ENCODE assay signal across 16 mouse cellular contexts in genomic region chr11:76324207-76324606, GRCm38 (mm10).
A peak's percentile ranks its signal among the peaks of the same experiment; 100 is the strongest.
DNase-seq lines count a peak whose midpoint lies in the region; ATAC-seq and TF ChIP-seq lines count a peak whose summit lies in the region.
"Had no signal": no experiment of that assay in that cellular context is flagged by ENCODE, and none has a peak within 500 bp of the region (broad histone marks: within the 10 kb centered on the region; RNA-seq: fewer than 3 reads in every experiment).

No protein-coding gene starts in this region.

- peak overlapping the region; percentile 52; the same call in 1 of the 2 replicates for H3K27ac ChIP-seq in hindbrain, embryonic 12.5 days
- H3K27ac ChIP-seq in hindbrain, embryonic 16.5 days (ENCODE audit: low read depth, low read length): no peak overlapping the region
- H3K27ac ChIP-seq in embryonic facial prominence, embryonic 12.5 days: peak overlapping the region; percentile 24
- H3K27ac ChIP-seq in limb, embryonic 11.5 days (replicated peaks; ENCODE audit: low read depth, low read length): peak overlapping the region; percentile 79
- H3K27ac ChIP-seq: heart, adult 2 months; midbrain, embryonic 15.5 days had no signal

- no peaks in the 10 kb centered on the region for H3K9me3 ChIP-seq in hindbrain, embryonic 12.5 days (replicated peaks)
- H3K9me3 ChIP-seq in hindbrain, embryonic 16.5 days (ENCODE audit: control insufficient read depth, low read length): no peaks in the 10 kb centered on the region
- H3K9me3 ChIP-seq in embryonic facial prominence, embryonic 12.5 days: no peaks in the 10 kb centered on the region
- H3K9me3 ChIP-seq in limb, embryonic 11.5 days (ENCODE audit: control insufficient read depth, low read length): no peaks in the 10 kb centered on the region; the same call in 1 of the 2 replicates
- H3K9me3 ChIP-seq: G1E; midbrain, embryonic 15.5 days had no signal

- DNase-seq in brain, embryonic 14.5 days (ENCODE audit: low read depth): peak; percentile 38
- peak; percentile 64 for DNase-seq in limb, embryonic 11.5 days (ENCODE audit: low spot score)
- no peak for DNase-seq in ovary, adult 18-20 months (ENCODE audit: low spot score)
- no peak for DNase-seq in lung, postnatal 36 days
- DNase-seq in heart, postnatal 25 days (ENCODE audit: low spot score): no peak
- DNase-seq: cerebellum, adult 11-12 months; heart, adult 2 months; heart, postnatal 14 days; liver; thymus, postnatal 14 days had no signal

- peaks cover 55% of the 10 kb centered on the region for H3K4me1 ChIP-seq in hindbrain, embryonic 12.5 days
- peaks cover 22% of the 10 kb centered on the region for H3K4me1 ChIP-seq in hindbrain, embryonic 16.5 days (ENCODE audit: control insufficient read depth, insufficient read depth, low read depth, low read length)
- peaks cover 66% of the 10 kb centered on the region for H3K4me1 ChIP-seq in embryonic facial prominence, embryonic 12.5 days
- H3K4me1 ChIP-seq in limb, embryonic 11.5 days (ENCODE audit: control insufficient read depth, insufficient read depth, low read length): peaks cover 64% of the 10 kb centered on the region

- no peaks in the 10 kb centered on the region for H3K27me3 ChIP-seq in hindbrain, embryonic 12.5 days
- no peaks in the 10 kb centered on the region for H3K27me3 ChIP-seq in hindbrain, embryonic 16.5 days (replicated peaks; ENCODE audit: control insufficient read depth, insufficient read depth, low read length)
- no peaks in the 10 kb centered on the region for H3K27me3 ChIP-seq in embryonic facial prominence, embryonic 12.5 days
- no peaks in the 10 kb centered on the region for H3K27me3 ChIP-seq in limb, embryonic 11.5 days (ENCODE audit: control insufficient read depth, insufficient read depth, low read length)
- H3K27me3 ChIP-seq: midbrain, embryonic 15.5 days had no signal

- no peak for ATAC-seq in hindbrain, embryonic 12.5 days (ENCODE audit: low FRiP score)
- no peak for ATAC-seq in hindbrain, embryonic 16.5 days
- ATAC-seq in embryonic facial prominence, embryonic 12.5 days (ENCODE audit: insufficient number of reproducible peaks, insufficient read depth, low FRiP score, low TSS enrichment): no peak
- no peak for ATAC-seq in limb, embryonic 11.5 days (ENCODE audit: insufficient number of reproducible peaks, low FRiP score, low TSS enrichment, low read depth)
- ATAC-seq: inflammation-experienced regulatory T-cells, adult 6 months; midbrain, embryonic 15.5 days had no signal

- TF ChIP-seq CTCF in brain, embryonic 14.5 days (IDR thresholded peaks at IDR 0.05; ENCODE audit: borderline replicate concordance, extremely low read depth, insufficient read depth, insufficient read length): no peak

- TF ChIP-seq POLR2A in brain, embryonic 14.5 days (IDR thresholded peaks at IDR 0.05; ENCODE audit: borderline replicate concordance, extremely low read depth, insufficient read depth, insufficient read length, poor library complexity, severe bottlenecking): no peak

- H3K36me3 ChIP-seq in hindbrain, embryonic 12.5 days: no peaks in the 10 kb centered on the region
- no peaks in the 10 kb centered on the region for H3K36me3 ChIP-seq in hindbrain, embryonic 16.5 days (ENCODE audit: control insufficient read depth, insufficient read depth, low read length)
- H3K36me3 ChIP-seq in embryonic facial prominence, embryonic 12.5 days: 0 out of 2 replicates have a peak, but pooled peaks cover 3% of the 10 kb centered on the region
- H3K36me3 ChIP-seq in limb, embryonic 11.5 days (ENCODE audit: control insufficient read depth, insufficient read depth, low read length): no peaks in the 10 kb centered on the region; the same call in 1 of the 2 replicates
- H3K36me3 ChIP-seq: G1E; midbrain, embryonic 15.5 days had no signal

- no peak overlapping the region for H3K9ac ChIP-seq in hindbrain, embryonic 12.5 days
- no peak overlapping the region for H3K9ac ChIP-seq in hindbrain, embryonic 16.5 days (ENCODE audit: low read depth, low read length)
- H3K9ac ChIP-seq in embryonic facial prominence, embryonic 12.5 days: no peak overlapping the region
- no peak overlapping the region; the same call in 1 of the 2 replicates for H3K9ac ChIP-seq in limb, embryonic 11.5 days (ENCODE audit: low read length)
- H3K9ac ChIP-seq: midbrain, embryonic 15.5 days had no signal

- 74% methylated on average over 9 of the region's 9 CpGs for WGBS in hindbrain, embryonic 12.5 days
- 60% methylated on average over 9 of the region's 9 CpGs for WGBS in hindbrain, embryonic 16.5 days
- 41% methylated on average over 9 of the region's 9 CpGs for WGBS in embryonic facial prominence, embryonic 12.5 days
- WGBS in limb, embryonic 11.5 days: 12% methylated on average over 9 of the region's 9 CpGs

- intact Hi-C loops in heart, postnatal 25 days (cut with DNase I): loop anchor here (5.0 kb wide), 2 partner anchors 37 to 62 kb away; no protein-coding TSS in a partner anchor

- no peak overlapping the region for H3K4me3 ChIP-seq in hindbrain, embryonic 12.5 days
- no peak overlapping the region for H3K4me3 ChIP-seq in hindbrain, embryonic 16.5 days (ENCODE audit: low read length)
- H3K4me3 ChIP-seq in embryonic facial prominence, embryonic 12.5 days: no peak overlapping the region
- H3K4me3 ChIP-seq in limb, embryonic 11.5 days (ENCODE audit: low read depth, low read length): no peak overlapping the region
- H3K4me3 ChIP-seq: heart, adult 2 months; midbrain, embryonic 15.5 days had no signal

- H3K4me2 ChIP-seq in hindbrain, embryonic 12.5 days (replicated peaks): no peak overlapping the region
- H3K4me2 ChIP-seq in hindbrain, embryonic 16.5 days (ENCODE audit: low read length): no peak overlapping the region
- H3K4me2 ChIP-seq in embryonic facial prominence, embryonic 12.5 days (replicated peaks): no peak overlapping the region
- H3K4me2 ChIP-seq in limb, embryonic 11.5 days (ENCODE audit: low read depth, severe bottlenecking): no peak overlapping the region
- H3K4me2 ChIP-seq: midbrain, embryonic 15.5 days had no signal

Comparison
In these comparisons a context has a peak if more than half of its experiments do, and no peak if none do; other contexts are left out.
1. DNase-seq: peak in brain, embryonic 14.5 days (single experiment) and limb, embryonic 11.5 days (single experiment); none in ovary, adult 18-20 months (single experiment), lung, postnatal 36 days (single experiment) and heart, postnatal 25 days (single experiment).